Mouse (Mus musculus) brain, adult 10 weeks (tissue): ENCODE data around the gene Cetn3. TPM values are rescaled to one million over a fixed set of nuclear protein-coding genes. Genes with fewer than 3 reads are reported as not detected.

ENCODE experiments used
- polyA plus RNA-seq: library from polyadenylated mRNA; stranded (reverse); fragments of 350-450 nt; fragmentation: Illumina TruSeq; extraction: RNeasy Lipid Tissue Mini Kit (QIAGEN cat#74804); gene quantifications from one replicate; pipeline ENCODE4 v1.2.3, GENCODE M21; 2015; ENCODE audit warnings: low read depth, low replicate concordance

The Cetn3 gene
- polyA plus RNA-seq = 128 TPM

GRCm38 (mm10) chr13:81782971-81783404, at the start of gene Cetn3:
TSS of gene Cetn3 (plus strand) at chr13:81783077.

Other genes starting within 250 kb of the Cetn3 start
- gene Adgrv1, start 149.9 kb upstream of the Cetn3 start, polyA plus RNA-seq = 2.7 TPM
- gene Lysmd3, start 125.4 kb upstream of the Cetn3 start, polyA plus RNA-seq = 13.6 TPM
- gene Polr3g, start 72.1 kb upstream of the Cetn3 start, polyA plus RNA-seq = 4.3 TPM
- gene Mblac2, start 71.7 kb upstream of the Cetn3 start, polyA plus RNA-seq = 21.6 TPM